Mouse (Mus musculus): ENCODE results near the gene Best1.

DNA sequence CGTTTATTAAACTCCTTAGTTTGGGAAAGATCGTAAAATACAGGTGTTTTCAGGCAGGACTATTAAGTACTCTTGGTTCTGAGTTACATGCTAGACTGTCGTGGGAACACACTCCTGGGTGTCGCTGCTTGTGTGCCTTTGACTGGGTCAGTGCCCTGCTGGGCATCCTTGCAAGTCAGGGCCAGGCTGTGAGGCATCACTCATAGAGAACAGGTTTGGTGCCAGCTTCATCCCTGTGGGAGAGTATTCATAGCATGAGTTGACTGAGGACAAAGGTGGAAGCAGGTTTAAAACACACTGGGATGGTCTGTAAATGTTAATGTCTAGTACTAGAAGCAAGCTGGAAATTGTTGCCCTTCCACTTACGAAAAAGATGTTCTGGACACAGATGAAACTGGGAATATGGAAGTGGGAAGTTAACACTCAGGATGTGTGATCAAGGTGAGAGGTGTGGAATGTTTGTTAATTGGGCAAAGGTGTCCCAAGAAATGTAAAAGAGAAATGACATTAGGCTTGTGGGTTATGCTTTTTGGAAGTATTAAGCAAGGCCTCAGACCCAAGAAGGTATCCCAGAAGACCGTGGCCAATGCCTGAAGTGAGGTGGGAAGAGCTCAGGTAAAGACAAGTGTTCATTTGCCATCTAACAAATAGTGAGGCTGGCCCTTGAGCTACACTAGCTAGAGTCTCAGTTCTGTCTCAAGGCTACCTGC lies 16.1 kb downstream of the Best1 start:
- TF ChIP-seq CTCF (IDR thresholded peaks at IDR 0.05; ENCODE audit: low read depth) = no peak
- no peak for TF ChIP-seq EP300 (IDR thresholded peaks at IDR 0.05; ENCODE audit: low read depth)

All from heart, postnatal 0 days (tissue).